Mouse (Mus musculus): ENCODE measurements around the gene Rom1.

- TF ChIP-seq POLR2A (IDR thresholded peaks at IDR 0.05; ENCODE audit: insufficient read length, low read depth) (no peak), MAX (IDR thresholded peaks at IDR 0.05; ENCODE audit: low read depth) (no peak), TCF12 (IDR thresholded peaks at IDR 0.05; ENCODE audit: insufficient read depth, poor library complexity, severe bottlenecking) (no peak), SRF (IDR thresholded peaks at IDR 0.05; ENCODE audit: control insufficient read depth, insufficient read length, low read depth) (no peak), USF1 (IDR thresholded peaks at IDR 0.05; ENCODE audit: low read depth) (no peak), E2F4 (IDR thresholded peaks at IDR 0.05; ENCODE audit: insufficient read depth) (no peak), POLR2AphosphoS2 (IDR thresholded peaks at IDR 0.05; ENCODE audit: insufficient read length, low read depth) (no peak)
These were observed 17.3 kb downstream of the Rom1 start for GRCm38 (mm10) chr19:8911810-8912209.

All from myocyte (in vitro differentiated cells).